Mouse (Mus musculus): Measurements from ENCODE around the gene Gucy2c. TPM values are rescaled to one million over a fixed set of nuclear protein-coding genes. Genes with fewer than 3 reads are reported as not detected.

Gucy2c gene
- total RNA-seq (2012; rRNA removed) = not detected in 2 replicates
- not detected for polyA plus RNA-seq (2012; ENCODE audit: insufficient read depth in 1 of 2, insufficient read length in 2 of 2, low read depth in 1 of 2, low replicate concordance in 2 of 2, missing spikeins in 1 of 2)

DNA sequence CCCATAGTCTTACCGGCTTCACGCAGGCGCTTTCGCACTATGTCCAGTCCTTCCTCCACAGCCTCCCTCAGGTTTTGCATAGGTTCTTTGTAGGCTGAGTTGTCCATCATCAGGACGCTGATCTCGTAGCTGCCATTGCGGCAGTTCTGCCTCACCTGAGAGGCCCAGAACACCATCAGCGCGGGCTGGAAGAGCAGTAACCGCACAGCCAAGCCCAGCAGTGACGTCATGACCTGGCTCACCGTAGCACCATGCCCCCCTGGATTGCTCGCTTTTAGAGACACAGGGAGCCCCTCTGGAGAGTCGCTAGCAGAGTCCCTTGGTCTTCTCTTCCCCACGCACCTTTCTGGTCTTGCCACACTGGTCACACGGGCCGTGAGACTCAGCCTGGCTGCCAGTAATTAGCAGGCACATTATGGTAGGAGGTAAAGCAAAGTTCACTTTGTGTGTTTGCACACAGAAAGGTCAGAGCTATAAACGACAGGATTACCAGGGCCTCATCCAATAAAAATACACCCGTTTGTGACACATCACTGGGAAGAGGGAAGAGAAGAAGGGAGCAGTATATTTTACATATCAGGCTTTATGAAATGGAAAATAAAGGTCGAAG, at the start of gene Gucy2c:
Gene Gucy2c (minus strand): TSS at position 389 of the 610 bp plus-strand sequence.
- no peak for DNase-seq (ENCODE audit: low read depth, low spot score)
- Histone ChIP-seq H3K4me1 (ENCODE audit: control insufficient read depth in 1 of 2, insufficient read depth in 2 of 2, low read length in 2 of 2) (no peaks in the 10 kb centered on the region), H3K79me2 (ENCODE audit: control insufficient read depth, insufficient read depth, low read length, poor library complexity) (no peaks in the 10 kb centered on the region), H3K36me3 (ENCODE audit: control insufficient read depth in 1 of 2, insufficient read depth in 2 of 2, low read length in 2 of 2) (no peaks in the 10 kb centered on the region), H3K27me3 (ENCODE audit: control insufficient read depth in 1 of 2, insufficient read depth in 2 of 2, low read length in 2 of 2) (no peaks in the 10 kb centered on the region), H3K4me3 (ENCODE audit: control insufficient read depth in 1 of 2, insufficient read depth in 1 of 2, low read depth in 2 of 2, low read length in 2 of 2) (no peak within 1 kb of the TSS), H3K9ac (ENCODE audit: control insufficient read depth, low read depth, low read length, poor library complexity, severe bottlenecking) (no peak within 1 kb of the TSS), H3K27ac (ENCODE audit: control insufficient read depth, low read depth, low read length) (no peak within 1 kb of the TSS), H3K9me3 (replicated peaks; ENCODE audit: insufficient read depth, low read length) (no peaks in the 10 kb centered on the region)
- TF ChIP-seq TCF12 (IDR thresholded peaks at IDR 0.05; ENCODE audit: low read depth, low read length) (no peak), USF2 (IDR thresholded peaks at IDR 0.05; ENCODE audit: borderline replicate concordance in 1 of 2, insufficient read depth in 1 of 2, low read depth in 1 of 2, low read length in 2 of 2) (no peak), ETS1 (IDR thresholded peaks at IDR 0.05; ENCODE audit: low read depth, low read length) (no peak), RCOR1 (IDR thresholded peaks at IDR 0.05; ENCODE audit: low read depth, low read length) (no peak), USF1 (IDR thresholded peaks at IDR 0.05; ENCODE audit: low read depth, low read length) (no peak), SMC3 (IDR thresholded peaks at IDR 0.05; ENCODE audit: low read depth, low read length) (no peak), MAZ (IDR thresholded peaks at IDR 0.05; ENCODE audit: low read depth, low read length) (no peak), MAFK (IDR thresholded peaks at IDR 0.05; ENCODE audit: borderline replicate concordance, low read depth, low read length) (no peak), MEF2A (IDR thresholded peaks at IDR 0.05; ENCODE audit: extremely low read depth, insufficient replicate concordance, low read depth, low read length, poor library complexity, severe bottlenecking) (no peak), UBTF (IDR thresholded peaks at IDR 0.05; ENCODE audit: borderline replicate concordance, insufficient read depth, low read depth, low read length) (no peak), TAL1 (IDR thresholded peaks at IDR 0.05; ENCODE audit: low read length) (no peak), POLR2A (IDR thresholded peaks at IDR 0.05; ENCODE audit: control insufficient read depth in 1 of 2, insufficient read depth in 1 of 2, low read depth in 1 of 2, low read length in 2 of 2, poor library complexity in 1 of 2) (no peak), POLR2AphosphoS5 (IDR thresholded peaks at IDR 0.05; ENCODE audit: borderline replicate concordance, low read depth, low read length) (no peak), EP300 (IDR thresholded peaks at IDR 0.05; ENCODE audit: low read depth in 1 of 2, low read length in 2 of 2) (no peak), MXI1 (IDR thresholded peaks at IDR 0.05; ENCODE audit: low read depth, low read length) (no peak), CHD1 (IDR thresholded peaks at IDR 0.05; ENCODE audit: low read depth, low read length) (no peak), BHLHE40 (IDR thresholded peaks at IDR 0.05; ENCODE audit: borderline replicate concordance, low read depth, low read length) (no peak)

DNA sequence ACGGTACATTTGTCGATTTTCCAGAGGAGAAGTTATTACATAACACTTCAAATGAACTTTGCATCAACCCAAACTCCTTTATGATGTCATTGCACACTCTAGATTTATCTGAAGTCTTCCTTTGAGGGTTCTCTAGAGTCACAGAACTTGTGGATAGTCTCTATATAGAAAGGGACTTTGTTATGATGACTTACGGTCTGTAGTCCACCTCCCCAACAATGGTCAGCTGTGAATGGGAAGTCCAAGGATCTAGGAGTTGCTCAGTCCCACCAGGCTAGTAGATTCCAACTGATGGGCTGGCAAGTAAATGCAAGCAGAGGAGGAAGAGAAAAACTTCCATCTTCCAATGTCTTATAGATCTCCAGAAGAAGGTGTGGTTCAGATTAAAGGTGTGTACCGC, 47.1 kb upstream of the Gucy2c start:
- 0 out of 2 replicates have a peak, but pooled peaks have one; percentile 11 for TF ChIP-seq MXI1 (IDR thresholded peaks at IDR 0.05; ENCODE audit: low read depth, low read length)
- no peak for TF ChIP-seq EP300 (IDR thresholded peaks at IDR 0.05; ENCODE audit: low read depth in 1 of 2, low read length in 2 of 2)
- H3K9me3 ChIP-seq (replicated peaks; ENCODE audit: insufficient read depth, low read length) = no peaks in the 10 kb centered on the region
- H3K27ac ChIP-seq (ENCODE audit: control insufficient read depth, low read depth, low read length) = peak overlapping the region; percentile 99
- H3K27me3 ChIP-seq (ENCODE audit: control insufficient read depth in 1 of 2, insufficient read depth in 2 of 2, low read length in 2 of 2) = peaks cover 0 to 3% of the 10 kb centered on the region in 2 experiments; a peak in 1 of 4 replicates
- peaks cover 3% of the 10 kb centered on the region in 2 experiments; a peak in 3 of 4 replicates for H3K4me1 ChIP-seq (ENCODE audit: control insufficient read depth in 1 of 2, insufficient read depth in 2 of 2, low read length in 2 of 2)
- peaks cover 11% of the 10 kb centered on the region in 2 experiments for H3K36me3 ChIP-seq (ENCODE audit: control insufficient read depth in 1 of 2, insufficient read depth in 2 of 2, low read length in 2 of 2)
- peak; percentile 55 for DNase-seq (ENCODE audit: low read depth, low spot score)
- H3K9ac ChIP-seq (ENCODE audit: control insufficient read depth, low read depth, low read length, poor library complexity, severe bottlenecking) = peak overlapping the region; percentile 98
- peak overlapping the region; percentile 79 for H3K4me3 ChIP-seq (ENCODE audit: control insufficient read depth in 1 of 2, insufficient read depth in 1 of 2, low read depth in 2 of 2, low read length in 2 of 2)
- H3K79me2 ChIP-seq (ENCODE audit: control insufficient read depth, insufficient read depth, low read length, poor library complexity) = peaks cover 22% of the 10 kb centered on the region

Data from MEL (cell line).